Mouse (Mus musculus): ENCODE data around the gene Bcl2l12.

DNA sequence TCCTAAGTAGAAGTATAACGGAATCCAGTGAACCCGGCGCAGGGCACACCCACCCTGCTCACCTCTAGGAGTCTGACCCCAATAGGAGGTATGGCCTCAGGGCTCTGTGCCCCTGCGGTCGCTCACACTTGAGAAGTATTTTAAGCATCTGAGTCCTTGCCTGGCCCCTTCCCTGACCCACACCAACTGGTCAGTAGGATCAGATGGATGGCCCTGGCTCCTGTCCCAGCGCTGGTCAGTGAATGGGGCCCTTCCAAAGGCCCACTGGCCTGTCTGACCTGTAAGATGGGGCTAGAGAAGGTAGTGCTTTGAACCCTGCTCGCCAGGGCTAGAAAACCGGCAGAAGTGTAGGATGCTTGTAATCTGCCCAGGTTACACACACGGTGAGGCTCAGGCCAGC lies 42.3 kb upstream of the Bcl2l12 start:
- no peak for TF ChIP-seq USF1 (IDR thresholded peaks at IDR 0.05; ENCODE audit: low read depth, low read length)
- TF ChIP-seq ZC3H11A (IDR thresholded peaks at IDR 0.05; ENCODE audit: low read depth, low read length), result no peak
- no peak for TF ChIP-seq UBTF (IDR thresholded peaks at IDR 0.05; ENCODE audit: borderline replicate concordance, insufficient read depth, low read depth, low read length)
- TF ChIP-seq CTCF (IDR thresholded peaks at IDR 0.05 in 2 of 3, conservative IDR thresholded peaks at IDR 0.05 in 1 of 3; ENCODE audit: control insufficient read depth in 1 of 3, insufficient read depth in 1 of 3, low read depth in 2 of 3, low read length in 3 of 3, poor library complexity in 1 of 3, severe bottlenecking in 1 of 3), result no peak
- TF ChIP-seq CHD2 (IDR thresholded peaks at IDR 0.05; ENCODE audit: low read length), result no peak
- no peak for TF ChIP-seq CHD1 (IDR thresholded peaks at IDR 0.05; ENCODE audit: low read depth, low read length)
- TF ChIP-seq EP300 (IDR thresholded peaks at IDR 0.05; ENCODE audit: low read depth in 1 of 2, low read length in 2 of 2), result no peak
- no peak for TF ChIP-seq POLR2A (IDR thresholded peaks at IDR 0.05; ENCODE audit: control insufficient read depth in 1 of 2, insufficient read depth in 1 of 2, low read depth in 1 of 2, low read length in 2 of 2, poor library complexity in 1 of 2)
- TF ChIP-seq MAFK (IDR thresholded peaks at IDR 0.05; ENCODE audit: borderline replicate concordance, low read depth, low read length), result no peak
- no peak for TF ChIP-seq SMC3 (IDR thresholded peaks at IDR 0.05; ENCODE audit: low read depth, low read length)
